Mouse (Mus musculus): Measurements from ENCODE around the gene Abhd14b.

Gene Abhd14b

DNA sequence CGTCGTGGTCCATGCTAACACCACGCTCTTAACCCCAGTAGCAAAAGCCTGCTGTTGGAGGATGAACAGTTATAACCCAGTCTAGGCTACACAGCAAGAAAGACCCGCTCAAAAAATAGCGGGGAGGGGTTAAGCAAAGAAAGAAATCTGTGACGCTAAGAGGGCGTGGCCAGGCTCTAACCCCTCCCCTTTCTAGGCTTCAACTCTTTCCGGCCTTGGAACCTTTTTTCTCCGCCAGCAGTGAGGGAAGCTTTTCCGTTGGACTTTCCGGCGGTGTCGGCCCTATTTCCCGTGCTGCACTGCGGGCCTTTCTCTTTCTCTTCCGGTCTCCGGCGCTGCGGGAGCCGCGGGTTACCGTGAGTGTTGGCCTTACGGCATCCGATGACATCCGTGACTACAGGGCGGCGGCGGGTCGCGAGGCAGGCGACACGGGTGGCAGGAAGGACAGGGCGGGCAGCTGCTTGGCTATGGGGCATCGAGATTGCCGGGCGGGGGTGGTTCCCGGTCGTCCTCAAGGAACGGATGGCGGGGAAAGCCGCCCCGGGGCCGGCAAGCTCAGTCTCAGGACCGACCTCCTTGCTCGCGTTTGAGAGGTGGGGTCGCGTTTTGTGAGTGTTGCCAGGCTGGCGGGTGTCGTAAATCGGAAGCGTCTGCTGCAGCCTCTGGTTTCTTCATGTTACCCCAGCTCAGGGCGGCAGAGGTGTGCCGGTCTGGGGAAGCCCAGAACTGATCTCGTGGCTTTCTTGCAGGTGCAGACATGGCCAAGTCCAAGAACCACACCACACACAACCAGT, 17.8 kb upstream of the Abhd14b start, which contains the start of gene Rpl29:
Rpl29 (plus strand) TSS at position 234 of the 794 bp plus-strand sequence.
- DNase-seq: peak; percentile 94 to 97

- DNase-seq: no peak
Measured at GRCm38 (mm10) chr9:106430015-106430264, 17.3 kb upstream of the Abhd14b start.

DNA sequence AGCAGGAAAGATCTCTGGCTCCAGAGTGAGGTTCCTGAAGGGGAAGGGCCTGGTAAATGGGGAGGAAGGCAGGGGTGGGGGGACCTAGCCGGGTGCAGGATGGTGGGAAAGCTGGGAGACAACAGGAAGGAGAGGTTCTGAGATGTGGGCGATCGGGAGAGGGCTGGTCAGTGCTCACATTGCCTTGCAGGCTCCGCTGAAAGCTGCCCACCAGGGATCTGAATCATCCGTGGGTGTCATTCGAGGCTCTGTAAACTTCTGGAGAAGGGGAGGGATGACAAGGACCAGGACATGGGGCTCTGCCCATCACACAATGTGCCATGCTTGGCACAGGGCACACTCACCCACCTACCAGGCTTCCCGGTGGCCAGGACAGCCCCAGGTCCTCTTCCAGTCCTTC, 13.9 kb upstream of the Abhd14b start:
- DNase-seq: no peak

- DNase-seq: no peak
Measured at GRCm38 (mm10) chr9:106436566-106436965, 10.7 kb upstream of the Abhd14b start.

GRCm38 (mm10) chr9:106442680-106443079, 4.6 kb upstream of the Abhd14b start:
- DNase-seq: no peak

- peak; percentile 74 to 84 for DNase-seq
Measured at GRCm38 (mm10) chr9:106444836-106445235, 2.4 kb upstream of the Abhd14b start.

GRCm38 (mm10) chr9:106447951-106448350, 692 bp downstream of the Abhd14b start:
- DNase-seq: peak in 1 of 2 experiments; percentile 60

DNA sequence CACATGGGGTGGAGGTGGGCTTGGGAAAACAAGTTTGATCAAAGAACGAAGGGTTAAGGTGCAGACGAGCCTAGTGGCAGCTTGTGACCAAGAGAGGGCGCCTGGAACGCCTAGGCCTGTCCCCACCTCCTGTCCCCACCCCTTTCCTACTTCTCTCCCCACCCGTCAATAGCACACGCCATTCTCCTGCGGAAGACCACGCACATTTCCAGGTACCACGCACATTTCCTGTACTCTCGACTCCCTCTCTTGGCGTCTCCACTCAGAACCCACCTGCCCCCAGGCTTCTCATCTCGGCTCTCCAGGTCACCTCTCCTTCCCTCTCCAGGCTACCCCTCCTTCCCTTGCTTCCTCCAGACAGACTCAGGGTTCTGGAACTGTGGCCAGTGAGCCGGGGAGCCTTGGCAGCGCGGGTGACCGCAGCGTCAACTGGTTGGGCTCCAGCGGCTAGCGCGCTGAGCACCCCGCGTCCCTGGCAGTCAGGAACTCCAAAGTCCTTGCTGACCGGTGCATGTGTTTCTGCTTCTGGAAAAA, 1.3 kb downstream of the Abhd14b start:
- peak; percentile 79 to 83 for DNase-seq

GRCm38 (mm10) chr9:106449947-106450346, 2.7 kb downstream of the Abhd14b start:
- no peak for DNase-seq

DNA sequence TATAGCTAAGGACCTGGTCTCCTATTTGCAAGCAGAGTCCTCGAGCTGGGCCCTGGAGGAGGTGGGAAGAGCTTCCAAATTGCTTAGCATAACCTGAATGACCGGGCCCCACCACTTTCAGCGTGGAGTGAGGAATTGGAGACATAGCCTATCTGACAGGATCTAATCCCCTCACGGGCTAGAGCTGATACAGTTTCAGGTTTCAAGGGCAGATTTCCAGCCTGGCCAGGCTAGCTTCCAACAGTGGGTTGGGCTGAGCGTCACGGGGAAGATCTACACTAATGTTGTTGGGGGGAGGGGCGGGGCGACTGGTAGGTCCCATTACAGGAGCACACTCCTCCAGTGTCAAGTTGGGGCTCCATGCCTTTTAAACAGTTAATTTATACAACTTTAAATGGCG, 3.4 kb downstream of the Abhd14b start:
- DNase-seq: peak; percentile 88 to 90

- no peak for DNase-seq
Measured at GRCm38 (mm10) chr9:106451298-106451697, 4.0 kb downstream of the Abhd14b start.

GRCm38 (mm10) chr9:106451899-106452298, 4.6 kb downstream of the Abhd14b start:
- no peak for DNase-seq

DNA sequence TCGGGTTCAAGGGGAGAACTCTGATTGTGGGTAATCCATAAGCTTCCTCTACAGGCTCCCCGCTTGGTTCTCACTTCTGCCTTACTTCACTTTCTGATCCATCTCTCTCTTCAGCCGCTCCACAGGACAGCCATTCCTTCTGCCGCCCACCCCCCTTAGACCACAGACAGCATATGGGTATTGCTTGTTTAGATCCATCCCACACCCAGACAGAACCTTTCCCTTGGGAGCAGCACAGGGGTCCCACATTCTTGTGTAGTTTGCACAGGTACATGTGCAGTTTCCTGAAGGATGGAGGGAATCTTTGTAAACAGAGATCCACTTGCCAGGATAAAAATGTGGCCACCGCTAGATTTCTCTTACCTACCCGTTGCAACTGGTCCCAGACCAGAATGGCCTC, 5.1 kb downstream of the Abhd14b start:
- DNase-seq: no peak

DNA sequence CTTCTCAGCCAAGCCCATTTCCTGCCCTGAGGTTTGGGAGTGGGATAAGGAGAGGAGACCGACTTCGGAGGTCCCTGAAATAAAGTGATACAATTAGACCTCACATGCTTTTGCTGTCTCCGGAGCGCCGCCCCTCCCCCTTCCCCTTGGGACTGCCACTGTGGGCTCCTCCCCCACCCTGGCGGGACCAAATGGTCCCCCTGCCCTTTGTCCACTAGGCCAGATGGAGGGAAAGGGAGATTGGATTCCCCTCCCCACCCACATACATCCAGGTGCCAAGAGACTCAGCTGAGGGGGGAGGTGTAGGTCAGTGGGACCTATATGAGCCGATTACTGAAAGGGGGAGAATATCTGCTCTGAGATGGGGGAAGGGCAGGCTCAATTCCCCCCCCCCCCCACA, 5.6 kb downstream of the Abhd14b start:
- DNase-seq: peak; percentile 79 to 80

- peak; percentile 89 to 90 for DNase-seq
Measured at GRCm38 (mm10) chr9:106453271-106454070, 6.2 kb downstream of the Abhd14b start, which contains the start of gene Pcbp4. Pcbp4 (plus strand) TSS chr9:106453291.

DNA sequence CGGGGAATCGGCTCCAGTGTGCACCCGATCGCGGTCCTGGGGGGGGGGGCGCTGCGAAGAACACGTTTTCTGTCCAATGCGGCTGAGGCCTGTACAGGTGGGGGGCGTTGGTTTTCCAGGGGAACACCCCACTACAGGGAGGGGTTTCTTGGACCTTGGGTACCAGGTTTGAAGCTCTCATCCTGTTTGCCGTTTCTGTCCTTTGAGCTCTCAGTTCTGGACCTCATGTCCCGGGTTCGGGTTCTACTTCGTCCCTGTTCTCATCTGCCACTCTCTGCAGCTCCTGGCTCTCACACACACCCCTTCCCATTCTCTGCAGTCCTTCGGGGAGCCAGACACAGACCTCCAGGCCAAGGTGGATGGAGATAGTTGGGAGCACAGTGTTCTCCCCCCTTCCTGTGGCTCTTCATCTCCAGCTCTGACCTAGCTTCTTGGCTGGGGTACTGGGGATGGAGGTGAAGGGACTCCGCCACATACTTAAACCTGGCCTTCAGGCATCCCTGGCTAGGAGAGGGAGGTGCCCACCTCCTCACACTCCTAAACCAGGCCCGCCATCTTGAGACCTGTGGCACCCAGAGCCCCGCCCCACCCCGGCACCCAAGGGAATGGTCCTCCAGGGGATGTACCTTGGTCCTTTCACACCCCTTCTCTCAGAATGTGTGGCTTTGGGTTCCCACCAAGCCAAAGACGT, 7.0 kb downstream of the Abhd14b start:
- no peak for DNase-seq

- no peak for DNase-seq
Measured at GRCm38 (mm10) chr9:106454888-106455681, 7.8 kb downstream of the Abhd14b start.

- DNase-seq: no peak
Measured at GRCm38 (mm10) chr9:106456325-106457162, 9.3 kb downstream of the Abhd14b start.

GRCm38 (mm10) chr9:106457163-106457559, 9.9 kb downstream of the Abhd14b start:
- DNase-seq: no peak

GRCm38 (mm10) chr9:106457920-106458319, 10.7 kb downstream of the Abhd14b start:
- DNase-seq: no peak

GRCm38 (mm10) chr9:106459946-106460345, 12.7 kb downstream of the Abhd14b start:
- no peak for DNase-seq

Measured in kidney, adult 8-10 months (tissue).